Mouse (Mus musculus): Measurements from ENCODE around the gene Pigk. TPM values are rescaled to one million over a fixed set of nuclear protein-coding genes. Genes with fewer than 3 reads are reported as not detected.

The Pigk gene
- total RNA-seq, 1 experiment = 44.6 TPM

GRCm38 (mm10) chr3:152753920-152754764 lies 40.2 kb downstream of the Pigk start:
- in situ Hi-C loops (cut with MboI; ENCODE audit: low sequenced_read_pairs in 2 of 2, unreplicated experiment in 2 of 2) = no loop called here
- Histone ChIP-seq H3K27ac (ENCODE audit: insufficient read depth, low read depth, low read length, poor library complexity, severe bottlenecking) (no peak overlapping the region), H3K4me3 (ENCODE audit: insufficient read depth in 1 of 2, low read depth in 1 of 2, low read length in 2 of 2, poor library complexity in 1 of 2, severe bottlenecking in 1 of 2) (no peak overlapping the region), H3K9me3 (ENCODE audit: control insufficient read depth, insufficient read depth, low read depth, low read length) (no peaks in the 10 kb centered on the region), H3K36me3 (ENCODE audit: control insufficient read depth, insufficient read depth, low read length, poor library complexity, severe bottlenecking) (peaks cover 2% of the 10 kb centered on the region; the same call in 1 of the 2 replicates), H3K4me1 (ENCODE audit: control insufficient read depth in 2 of 2, insufficient read depth in 2 of 2, low read length in 2 of 2, poor library complexity in 1 of 2) (no peaks in the 10 kb centered on the region), H3K9ac (ENCODE audit: insufficient read depth, low read depth, low read length, poor library complexity, severe bottlenecking) (no peak overlapping the region)
- no peak for TF ChIP-seq MAFK (IDR thresholded peaks at IDR 0.05; ENCODE audit: insufficient read depth, low read depth, low read length)
- no peak for TF ChIP-seq ZNF384 (IDR thresholded peaks at IDR 0.05; ENCODE audit: low read depth, low read length)
- TF ChIP-seq HCFC1 (IDR thresholded peaks at IDR 0.05; ENCODE audit: borderline replicate concordance, insufficient read depth, low read length) = no peak
- TF ChIP-seq ZC3H11A (IDR thresholded peaks at IDR 0.05; ENCODE audit: borderline replicate concordance, low read depth, low read length) = no peak
- no peak for TF ChIP-seq CHD2 (IDR thresholded peaks at IDR 0.05; ENCODE audit: low read depth, low read length)
- DNase-seq (ENCODE audit: low read depth, low spot score) = no peak

DNA sequence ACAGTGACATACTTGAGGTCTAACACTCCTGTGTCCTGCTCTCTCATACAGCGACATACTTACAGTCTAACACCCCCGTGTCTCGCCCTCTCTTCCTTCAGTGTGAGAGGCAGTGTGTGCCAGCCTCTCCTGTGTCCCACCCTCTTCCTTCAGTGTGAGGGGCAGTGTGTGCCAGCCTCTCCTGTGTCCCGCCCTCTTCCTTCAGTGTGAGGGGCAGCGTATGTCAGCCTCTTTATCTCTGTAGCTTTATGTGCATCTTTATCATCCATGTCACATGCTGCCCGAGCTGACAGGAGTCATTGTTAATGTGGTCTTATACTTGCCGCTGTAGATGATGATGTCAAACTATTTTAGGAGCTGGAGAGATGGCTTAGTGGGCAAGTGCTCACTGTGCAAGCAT lies 41.6 kb downstream of the Pigk start:
- H3K4me3 ChIP-seq (ENCODE audit: insufficient read depth in 1 of 2, low read depth in 1 of 2, low read length in 2 of 2, poor library complexity in 1 of 2, severe bottlenecking in 1 of 2) = no peak overlapping the region
- no peak for DNase-seq (ENCODE audit: low read depth, low spot score)
- peaks cover 2% of the 10 kb centered on the region; the same call in 1 of the 2 replicates for H3K36me3 ChIP-seq (ENCODE audit: control insufficient read depth, insufficient read depth, low read length, poor library complexity, severe bottlenecking)
- TF ChIP-seq HCFC1 (IDR thresholded peaks at IDR 0.05; ENCODE audit: borderline replicate concordance, insufficient read depth, low read length) (no peak), ZC3H11A (IDR thresholded peaks at IDR 0.05; ENCODE audit: borderline replicate concordance, low read depth, low read length) (no peak), CHD2 (IDR thresholded peaks at IDR 0.05; ENCODE audit: low read depth, low read length) (no peak), MAFK (IDR thresholded peaks at IDR 0.05; ENCODE audit: insufficient read depth, low read depth, low read length) (no peak), ZNF384 (IDR thresholded peaks at IDR 0.05; ENCODE audit: low read depth, low read length) (no peak)
- H3K9me3 ChIP-seq (ENCODE audit: control insufficient read depth, insufficient read depth, low read depth, low read length) = no peaks in the 10 kb centered on the region
- H3K27ac ChIP-seq (ENCODE audit: insufficient read depth, low read depth, low read length, poor library complexity, severe bottlenecking) = no peak overlapping the region
- H3K9ac ChIP-seq (ENCODE audit: insufficient read depth, low read depth, low read length, poor library complexity, severe bottlenecking) = no peak overlapping the region
- no peaks in the 10 kb centered on the region for H3K4me1 ChIP-seq (ENCODE audit: control insufficient read depth in 2 of 2, insufficient read depth in 2 of 2, low read length in 2 of 2, poor library complexity in 1 of 2)
- in situ Hi-C loops (cut with MboI; ENCODE audit: low sequenced_read_pairs in 2 of 2, unreplicated experiment in 2 of 2) = no loop called here

GRCm38 (mm10) chr3:152756896-152757295 lies 43.0 kb downstream of the Pigk start:
- TF ChIP-seq ZC3H11A (IDR thresholded peaks at IDR 0.05; ENCODE audit: borderline replicate concordance, low read depth, low read length) = no peak
- no peak for TF ChIP-seq HCFC1 (IDR thresholded peaks at IDR 0.05; ENCODE audit: borderline replicate concordance, insufficient read depth, low read length)
- no peak for TF ChIP-seq MAFK (IDR thresholded peaks at IDR 0.05; ENCODE audit: insufficient read depth, low read depth, low read length)
- TF ChIP-seq ZNF384 (IDR thresholded peaks at IDR 0.05; ENCODE audit: low read depth, low read length) = no peak
- TF ChIP-seq CHD2 (IDR thresholded peaks at IDR 0.05; ENCODE audit: low read depth, low read length) = no peak
- Histone ChIP-seq H3K27ac (ENCODE audit: insufficient read depth, low read depth, low read length, poor library complexity, severe bottlenecking) (no peak overlapping the region), H3K4me3 (ENCODE audit: insufficient read depth in 1 of 2, low read depth in 1 of 2, low read length in 2 of 2, poor library complexity in 1 of 2, severe bottlenecking in 1 of 2) (no peak overlapping the region), H3K9me3 (ENCODE audit: control insufficient read depth, insufficient read depth, low read depth, low read length) (no peaks in the 10 kb centered on the region), H3K9ac (ENCODE audit: insufficient read depth, low read depth, low read length, poor library complexity, severe bottlenecking) (no peak overlapping the region), H3K36me3 (ENCODE audit: control insufficient read depth, insufficient read depth, low read length, poor library complexity, severe bottlenecking) (peaks cover 2% of the 10 kb centered on the region; the same call in 1 of the 2 replicates), H3K4me1 (ENCODE audit: control insufficient read depth in 2 of 2, insufficient read depth in 2 of 2, low read length in 2 of 2, poor library complexity in 1 of 2) (no peaks in the 10 kb centered on the region)
- no peak for DNase-seq (ENCODE audit: low read depth, low spot score)
- in situ Hi-C loops (cut with MboI; ENCODE audit: low sequenced_read_pairs in 2 of 2, unreplicated experiment in 2 of 2) = no loop called here

GRCm38 (mm10) chr3:152757464-152758393 lies 43.8 kb downstream of the Pigk start:
- H3K4me3 ChIP-seq (ENCODE audit: insufficient read depth in 1 of 2, low read depth in 1 of 2, low read length in 2 of 2, poor library complexity in 1 of 2, severe bottlenecking in 1 of 2) = no peak overlapping the region
- no peak for TF ChIP-seq HCFC1 (IDR thresholded peaks at IDR 0.05; ENCODE audit: borderline replicate concordance, insufficient read depth, low read length)
- no peak for TF ChIP-seq ZNF384 (IDR thresholded peaks at IDR 0.05; ENCODE audit: low read depth, low read length)
- no peak for TF ChIP-seq MAFK (IDR thresholded peaks at IDR 0.05; ENCODE audit: insufficient read depth, low read depth, low read length)
- TF ChIP-seq ZC3H11A (IDR thresholded peaks at IDR 0.05; ENCODE audit: borderline replicate concordance, low read depth, low read length) = no peak
- no peak for TF ChIP-seq CHD2 (IDR thresholded peaks at IDR 0.05; ENCODE audit: low read depth, low read length)
- H3K4me1 ChIP-seq (ENCODE audit: control insufficient read depth in 2 of 2, insufficient read depth in 2 of 2, low read length in 2 of 2, poor library complexity in 1 of 2) = no peaks in the 10 kb centered on the region
- H3K9ac ChIP-seq (ENCODE audit: insufficient read depth, low read depth, low read length, poor library complexity, severe bottlenecking) = no peak overlapping the region
- H3K9me3 ChIP-seq (ENCODE audit: control insufficient read depth, insufficient read depth, low read depth, low read length) = no peaks in the 10 kb centered on the region
- DNase-seq (ENCODE audit: low read depth, low spot score) = no peak
- H3K27ac ChIP-seq (ENCODE audit: insufficient read depth, low read depth, low read length, poor library complexity, severe bottlenecking) = no peak overlapping the region
- peaks cover 2% of the 10 kb centered on the region; the same call in 1 of the 2 replicates for H3K36me3 ChIP-seq (ENCODE audit: control insufficient read depth, insufficient read depth, low read length, poor library complexity, severe bottlenecking)
- in situ Hi-C loops (cut with MboI; ENCODE audit: low sequenced_read_pairs in 2 of 2, unreplicated experiment in 2 of 2) = no loop called here

All from ES-E14 (cell line).